Mouse (Mus musculus): ENCODE measurements at regions not wholly inside any gene's neighbourhood (a gene's known extent, or its start where the extent isn't known, plus 50 kb on each side); places are given as distances from the start of the nearest gene placed in this dataset.

- WGBS, result 91% methylated on average over 3 of the region's 3 CpGs
- ATAC-seq (ENCODE audit: low FRiP score), result no peak
These were observed 74.6 kb upstream of the Pgrmc2 start for GRCm38 (mm10) chr3:41157428-41157827.

GRCm38 (mm10) chr3:41156562-41156961 lies 73.7 kb upstream of the Pgrmc2 start:
- Histone ChIP-seq H3K4me3 (ENCODE audit: low read depth, low read length) (no peak overlapping the region), H3K27me3 (ENCODE audit: insufficient read depth, low read length) (no peaks in the 10 kb centered on the region), H3K4me1 (ENCODE audit: insufficient read depth, low read length) (no peaks in the 10 kb centered on the region), H3K27ac (ENCODE audit: low read depth, low read length) (no peak overlapping the region), H3K4me2 (ENCODE audit: low read depth, low read length, poor library complexity, severe bottlenecking) (no peak overlapping the region), H3K9me3 (ENCODE audit: low read length) (no peaks in the 10 kb centered on the region), H3K9ac (replicated peaks; ENCODE audit: low read length, poor library complexity, severe bottlenecking) (no peak overlapping the region), H3K36me3 (ENCODE audit: insufficient read depth, low read length) (no peaks in the 10 kb centered on the region)
- DNase-seq (ENCODE audit: low spot score), result no peak
- 98% methylated on average over 2 of the region's 2 CpGs for WGBS
- no peak for TF ChIP-seq CTCF (IDR thresholded peaks at IDR 0.05)
- no peak for ATAC-seq (ENCODE audit: low FRiP score)

More at GRCm38 (mm10) chr3:41157428-41157827, 74.6 kb upstream of the Pgrmc2 start:
- Histone ChIP-seq H3K36me3 (ENCODE audit: insufficient read depth, low read length) (no peaks in the 10 kb centered on the region), H3K9me3 (ENCODE audit: low read length) (no peaks in the 10 kb centered on the region), H3K27me3 (ENCODE audit: insufficient read depth, low read length) (no peaks in the 10 kb centered on the region), H3K4me2 (ENCODE audit: low read depth, low read length, poor library complexity, severe bottlenecking) (no peak overlapping the region), H3K4me3 (ENCODE audit: low read depth, low read length) (no peak overlapping the region), H3K27ac (ENCODE audit: low read depth, low read length) (no peak overlapping the region), H3K9ac (replicated peaks; ENCODE audit: low read length, poor library complexity, severe bottlenecking) (no peak overlapping the region), H3K4me1 (ENCODE audit: insufficient read depth, low read length) (no peaks in the 10 kb centered on the region)
- no peak for DNase-seq (ENCODE audit: low spot score)
- no peak for TF ChIP-seq CTCF (IDR thresholded peaks at IDR 0.05)

DNA sequence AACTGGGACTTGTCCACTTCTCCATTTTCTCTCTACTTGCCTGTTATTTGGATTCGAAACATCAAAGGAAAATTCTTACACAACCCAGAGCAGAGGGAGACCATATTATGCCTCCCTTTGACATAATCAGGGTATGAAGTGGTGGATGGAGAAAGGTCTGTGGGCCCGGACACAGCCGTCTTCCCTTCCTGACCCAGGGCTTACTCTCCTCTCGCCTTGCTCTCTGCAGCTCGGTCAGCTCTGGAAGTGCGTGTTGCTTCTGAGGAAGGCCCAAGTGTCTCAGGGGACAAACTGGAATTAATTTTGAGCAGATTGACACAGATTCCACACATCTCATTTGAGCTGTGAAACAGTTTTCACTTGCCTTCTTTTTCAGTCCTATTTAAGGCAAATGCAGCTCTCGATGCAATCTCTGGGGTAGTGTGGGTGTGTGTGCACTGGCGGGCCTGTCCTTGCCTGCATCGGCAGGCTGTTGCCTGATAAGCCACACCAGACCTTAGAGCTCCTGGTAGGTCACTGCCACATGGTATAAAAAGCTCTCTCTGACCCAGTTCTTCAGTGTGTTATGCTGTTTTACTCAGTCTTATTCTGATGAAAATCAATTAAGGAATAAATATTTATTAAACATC lies 72.4 kb upstream of the Pgrmc2 start:
- H3K4me1 ChIP-seq (ENCODE audit: insufficient read depth, low read length), result no peaks in the 10 kb centered on the region
- ATAC-seq (ENCODE audit: low FRiP score), result peak; percentile 53; the same call in 1 of the 2 replicates
- no peak for TF ChIP-seq CTCF (IDR thresholded peaks at IDR 0.05)
- H3K4me2 ChIP-seq (ENCODE audit: low read depth, low read length, poor library complexity, severe bottlenecking), result no peak overlapping the region
- no peaks in the 10 kb centered on the region for H3K36me3 ChIP-seq (ENCODE audit: insufficient read depth, low read length)
- WGBS, result 56% methylated on average over 9 of the region's 9 CpGs
- H3K4me3 ChIP-seq (ENCODE audit: low read depth, low read length), result no peak overlapping the region
- H3K27me3 ChIP-seq (ENCODE audit: insufficient read depth, low read length), result no peaks in the 10 kb centered on the region
- peak; percentile 6 for DNase-seq (ENCODE audit: low spot score)
- no peaks in the 10 kb centered on the region for H3K9me3 ChIP-seq (ENCODE audit: low read length)
- 0 out of 2 replicates have a peak overlapping the region, but pooled peaks have one; percentile 14 for H3K9ac ChIP-seq (replicated peaks; ENCODE audit: low read length, poor library complexity, severe bottlenecking)
- peak overlapping the region; percentile 26; the same call in 1 of the 2 replicates for H3K27ac ChIP-seq (ENCODE audit: low read depth, low read length)

- no peaks in the 10 kb centered on the region for H3K27me3 ChIP-seq (ENCODE audit: insufficient read depth, low read length)
- no peaks in the 10 kb centered on the region for H3K9me3 ChIP-seq (ENCODE audit: low read length)
- WGBS, result 63% methylated on average over 1 of the region's 1 CpGs
These were observed 71.6 kb upstream of the Pgrmc2 start for GRCm38 (mm10) chr3:41154402-41154801.

GRCm38 (mm10) chr3:41151989-41152388 lies 69.1 kb upstream of the Pgrmc2 start:
- 78% methylated on average over 7 of the region's 7 CpGs for WGBS
- H3K27ac ChIP-seq (ENCODE audit: low read depth, low read length), result no peak overlapping the region
- H3K4me3 ChIP-seq (ENCODE audit: low read depth, low read length), result no peak overlapping the region
- no peak overlapping the region for H3K4me2 ChIP-seq (ENCODE audit: low read depth, low read length, poor library complexity, severe bottlenecking)
- H3K27me3 ChIP-seq (ENCODE audit: insufficient read depth, low read length), result no peaks in the 10 kb centered on the region
- no peak for DNase-seq (ENCODE audit: low spot score)
- H3K9ac ChIP-seq (replicated peaks; ENCODE audit: low read length, poor library complexity, severe bottlenecking), result no peak overlapping the region
- no peaks in the 10 kb centered on the region for H3K9me3 ChIP-seq (ENCODE audit: low read length)
- H3K36me3 ChIP-seq (ENCODE audit: insufficient read depth, low read length), result no peaks in the 10 kb centered on the region
- ATAC-seq (ENCODE audit: low FRiP score), result no peak
- no peaks in the 10 kb centered on the region for H3K4me1 ChIP-seq (ENCODE audit: insufficient read depth, low read length)
- TF ChIP-seq CTCF (IDR thresholded peaks at IDR 0.05), result no peak

More at GRCm38 (mm10) chr3:41154402-41154801, 71.6 kb upstream of the Pgrmc2 start:
- TF ChIP-seq CTCF (IDR thresholded peaks at IDR 0.05), result no peak
- Histone ChIP-seq H3K9ac (replicated peaks; ENCODE audit: low read length, poor library complexity, severe bottlenecking) (no peak overlapping the region), H3K4me1 (ENCODE audit: insufficient read depth, low read length) (no peaks in the 10 kb centered on the region), H3K4me2 (ENCODE audit: low read depth, low read length, poor library complexity, severe bottlenecking) (no peak overlapping the region), H3K4me3 (ENCODE audit: low read depth, low read length) (no peak overlapping the region), H3K27ac (ENCODE audit: low read depth, low read length) (no peak overlapping the region), H3K36me3 (ENCODE audit: insufficient read depth, low read length) (no peaks in the 10 kb centered on the region)
- DNase-seq (ENCODE audit: low spot score) (no peak), ATAC-seq (ENCODE audit: low FRiP score) (no peak)

GRCm38 (mm10) chr3:41140391-41140790 lies 57.5 kb upstream of the Pgrmc2 start:
- Histone ChIP-seq H3K4me2 (ENCODE audit: low read depth, low read length, poor library complexity, severe bottlenecking) (no peak overlapping the region), H3K4me3 (ENCODE audit: low read depth, low read length) (no peak overlapping the region), H3K9me3 (ENCODE audit: low read length) (no peaks in the 10 kb centered on the region), H3K4me1 (ENCODE audit: insufficient read depth, low read length) (no peaks in the 10 kb centered on the region), H3K9ac (replicated peaks; ENCODE audit: low read length, poor library complexity, severe bottlenecking) (no peak overlapping the region), H3K36me3 (ENCODE audit: insufficient read depth, low read length) (no peaks in the 10 kb centered on the region), H3K27ac (ENCODE audit: low read depth, low read length) (no peak overlapping the region), H3K27me3 (ENCODE audit: insufficient read depth, low read length) (no peaks in the 10 kb centered on the region)
- WGBS, result 93% methylated on average over 4 of the region's 4 CpGs
- no peak for TF ChIP-seq CTCF (IDR thresholded peaks at IDR 0.05)
- no peak for ATAC-seq (ENCODE audit: low FRiP score)
- DNase-seq (ENCODE audit: low spot score), result no peak
